Mouse (Mus musculus): ENCODE measurements around the gene Gli3. TPM values are rescaled to one million over a fixed set of nuclear protein-coding genes. Genes with fewer than 3 reads are reported as not detected.

Gene Gli3
- polyA plus RNA-seq, 2 experiments = 0.21 to 0.44 TPM

DNA sequence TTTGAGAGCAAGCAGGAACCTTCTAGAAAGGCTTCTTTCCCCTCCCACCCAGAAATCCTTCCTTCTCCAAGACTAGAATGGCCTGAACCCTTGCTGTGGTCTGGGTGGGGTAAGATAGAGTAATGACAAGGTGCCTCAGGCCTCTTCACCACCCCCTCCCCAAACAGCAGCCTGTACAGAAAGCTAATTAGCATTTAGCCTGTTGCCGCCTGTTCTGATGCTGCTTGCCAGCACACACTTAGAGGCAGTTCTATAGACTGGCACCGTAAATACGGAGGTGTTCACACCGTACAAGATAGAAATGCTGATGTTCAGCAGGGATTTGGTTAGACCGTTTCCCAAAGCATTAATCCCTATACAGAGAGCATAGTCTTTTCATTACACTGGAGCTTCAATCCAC lies 50.1 kb downstream of the Gli3 start:
- WGBS (ENCODE audit: insufficient replicate concordance) = 65% methylated on average over 5 of the region's 5 CpGs
- H3K9me3 ChIP-seq (ENCODE audit: control insufficient read depth, low read length) = no peaks in the 10 kb centered on the region
- no peak for ATAC-seq (ENCODE audit: insufficient read depth)
- no peak for DNase-seq (ENCODE audit: low read depth in 3 of 3, low spot score in 3 of 3)
- no peak for TF ChIP-seq EP300 (IDR thresholded peaks at IDR 0.05; ENCODE audit: low read depth)
- no peak overlapping the region for H3K9ac ChIP-seq (replicated peaks)
- H3K4me1 ChIP-seq (replicated peaks; ENCODE audit: control insufficient read depth in 2 of 2, insufficient read depth in 2 of 2, low read length in 1 of 2) = no peaks in the 10 kb centered on the region
- H3K4me3 ChIP-seq (ENCODE audit: insufficient read depth in 1 of 2, low read depth in 2 of 2, low read length in 2 of 2) = no peak overlapping the region
- no peaks in the 10 kb centered on the region for H3K36me3 ChIP-seq (replicated peaks; ENCODE audit: control insufficient read depth, insufficient read depth, low read depth)
- no peak overlapping the region for H3K4me2 ChIP-seq (ENCODE audit: low read depth)
- no peak overlapping the region for H3K27ac ChIP-seq
- H3K27me3 ChIP-seq (ENCODE audit: control insufficient read depth, insufficient read depth, low read length) = no peaks in the 10 kb centered on the region

DNA sequence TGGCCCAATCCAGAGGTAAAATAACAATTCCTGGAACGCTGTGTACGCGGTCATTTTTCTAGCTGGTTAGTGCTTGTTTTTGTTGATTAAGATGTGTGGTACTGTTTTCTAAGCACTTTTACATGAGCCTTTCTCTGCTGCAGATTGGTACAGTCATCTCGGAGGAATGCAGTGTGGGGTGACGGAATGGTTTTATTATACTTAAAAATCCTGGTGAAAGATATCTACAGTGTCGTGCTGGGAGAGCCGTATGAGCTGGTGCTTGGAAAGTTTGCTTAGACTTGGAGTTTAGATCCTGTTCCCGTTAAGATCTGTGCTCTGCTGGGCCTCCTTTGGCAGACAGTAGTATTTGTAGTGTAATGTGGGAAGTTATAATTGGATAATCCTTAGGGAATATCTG lies 51.0 kb downstream of the Gli3 start:
- 76% methylated on average over 8 of the region's 8 CpGs for WGBS (ENCODE audit: insufficient replicate concordance)
- no peak overlapping the region for H3K27ac ChIP-seq
- no peaks in the 10 kb centered on the region for H3K36me3 ChIP-seq (replicated peaks; ENCODE audit: control insufficient read depth, insufficient read depth, low read depth)
- DNase-seq (ENCODE audit: low read depth in 3 of 3, low spot score in 3 of 3) = no peak
- TF ChIP-seq CTCF (IDR thresholded peaks at IDR 0.05; ENCODE audit: low read depth) (no peak), EP300 (IDR thresholded peaks at IDR 0.05; ENCODE audit: low read depth) (no peak)
- H3K27me3 ChIP-seq (ENCODE audit: control insufficient read depth, insufficient read depth, low read length) = no peaks in the 10 kb centered on the region
- H3K4me1 ChIP-seq (replicated peaks; ENCODE audit: control insufficient read depth in 2 of 2, insufficient read depth in 2 of 2, low read length in 1 of 2) = no peaks in the 10 kb centered on the region
- no peak overlapping the region for H3K4me2 ChIP-seq (ENCODE audit: low read depth)
- H3K4me3 ChIP-seq (ENCODE audit: insufficient read depth in 1 of 2, low read depth in 2 of 2, low read length in 2 of 2) = no peak overlapping the region
- ATAC-seq (ENCODE audit: insufficient read depth) = no peak
- H3K9me3 ChIP-seq (ENCODE audit: control insufficient read depth, low read length) = no peaks in the 10 kb centered on the region
- H3K9ac ChIP-seq (replicated peaks) = no peak overlapping the region

DNA sequence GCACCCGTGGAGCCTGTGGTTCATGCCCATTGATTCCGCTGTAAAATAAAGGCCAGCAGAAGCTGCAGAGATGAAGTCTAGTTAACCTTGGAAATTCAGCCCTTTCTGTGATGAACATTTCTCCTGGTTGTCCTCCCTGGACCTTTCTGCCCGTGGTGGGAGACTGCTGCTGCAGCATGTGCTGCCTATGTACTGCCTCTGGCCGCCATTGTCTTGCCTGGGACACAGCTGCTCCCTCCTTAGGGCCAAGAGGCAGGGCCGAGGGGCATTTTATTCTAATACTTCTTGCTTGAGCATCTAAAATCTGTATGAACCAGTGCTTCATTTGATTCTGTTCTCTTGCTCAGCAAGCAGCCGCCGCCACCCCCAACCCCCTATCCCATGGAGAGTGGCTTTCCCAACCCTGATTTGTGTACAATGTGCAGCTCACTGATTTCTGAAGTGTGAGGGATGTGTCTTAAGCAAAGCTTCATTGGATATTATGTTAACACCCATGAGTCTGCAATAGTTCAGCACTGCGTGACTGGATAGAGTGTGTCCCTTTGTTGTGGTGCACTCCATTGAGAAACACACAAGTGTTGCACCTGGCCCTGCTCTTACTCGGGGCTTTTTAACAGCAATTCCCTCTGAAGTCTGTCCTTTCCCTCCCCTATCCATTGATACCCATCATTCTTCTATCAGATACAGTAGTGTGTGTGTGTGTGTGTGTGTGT lies 54.2 kb downstream of the Gli3 start:
- Histone ChIP-seq H3K27ac (no peak overlapping the region), H3K9me3 (ENCODE audit: control insufficient read depth, low read length) (no peaks in the 10 kb centered on the region), H3K4me1 (replicated peaks; ENCODE audit: control insufficient read depth in 2 of 2, insufficient read depth in 2 of 2, low read length in 1 of 2) (no peaks in the 10 kb centered on the region), H3K4me3 (ENCODE audit: insufficient read depth in 1 of 2, low read depth in 2 of 2, low read length in 2 of 2) (no peak overlapping the region), H3K27me3 (ENCODE audit: control insufficient read depth, insufficient read depth, low read length) (no peaks in the 10 kb centered on the region), H3K4me2 (ENCODE audit: low read depth) (no peak overlapping the region), H3K36me3 (replicated peaks; ENCODE audit: control insufficient read depth, insufficient read depth, low read depth) (no peaks in the 10 kb centered on the region), H3K9ac (replicated peaks) (no peak overlapping the region)
- TF ChIP-seq CTCF (IDR thresholded peaks at IDR 0.05; ENCODE audit: low read depth) = no peak
- no peak for TF ChIP-seq EP300 (IDR thresholded peaks at IDR 0.05; ENCODE audit: low read depth)
- 59% methylated on average over 9 of the region's 9 CpGs for WGBS (ENCODE audit: insufficient replicate concordance)
- no peak for DNase-seq (ENCODE audit: low read depth in 3 of 3, low spot score in 3 of 3)
- ATAC-seq (ENCODE audit: insufficient read depth) = no peak

DNA sequence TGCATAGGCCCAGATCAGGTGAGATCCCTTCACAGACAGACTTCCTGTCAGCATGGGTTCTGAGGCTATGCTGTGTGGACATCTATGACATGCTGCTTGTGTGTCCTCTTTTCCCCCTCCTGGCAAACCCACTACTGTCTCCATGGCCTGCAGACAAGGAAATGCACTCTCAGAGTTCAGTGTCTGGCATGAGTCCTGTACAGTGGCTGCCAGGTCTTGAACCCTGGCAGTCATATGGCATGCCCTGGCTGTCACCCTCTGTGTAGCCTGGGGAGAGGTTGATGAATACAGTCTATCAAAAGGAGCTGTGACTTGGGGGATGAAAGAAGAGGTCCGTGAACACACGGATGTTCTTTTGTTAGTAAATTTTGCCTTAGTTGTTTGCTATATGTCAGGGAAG lies 57.3 kb downstream of the Gli3 start:
- ATAC-seq (ENCODE audit: insufficient read depth) (no peak), DNase-seq (ENCODE audit: low read depth in 3 of 3, low spot score in 3 of 3) (no peak)
- Histone ChIP-seq H3K9ac (replicated peaks) (no peak overlapping the region), H3K4me2 (ENCODE audit: low read depth) (no peak overlapping the region), H3K36me3 (replicated peaks; ENCODE audit: control insufficient read depth, insufficient read depth, low read depth) (no peaks in the 10 kb centered on the region), H3K4me3 (ENCODE audit: insufficient read depth in 1 of 2, low read depth in 2 of 2, low read length in 2 of 2) (no peak overlapping the region), H3K4me1 (replicated peaks; ENCODE audit: control insufficient read depth in 2 of 2, insufficient read depth in 2 of 2, low read length in 1 of 2) (no peaks in the 10 kb centered on the region), H3K9me3 (ENCODE audit: control insufficient read depth, low read length) (no peaks in the 10 kb centered on the region), H3K27me3 (ENCODE audit: control insufficient read depth, insufficient read depth, low read length) (no peaks in the 10 kb centered on the region), H3K27ac (no peak overlapping the region)
- 69% methylated on average over 2 of the region's 2 CpGs for WGBS (ENCODE audit: insufficient replicate concordance)
- no peak for TF ChIP-seq CTCF (IDR thresholded peaks at IDR 0.05; ENCODE audit: low read depth)
- TF ChIP-seq EP300 (IDR thresholded peaks at IDR 0.05; ENCODE audit: low read depth) = no peak

DNA sequence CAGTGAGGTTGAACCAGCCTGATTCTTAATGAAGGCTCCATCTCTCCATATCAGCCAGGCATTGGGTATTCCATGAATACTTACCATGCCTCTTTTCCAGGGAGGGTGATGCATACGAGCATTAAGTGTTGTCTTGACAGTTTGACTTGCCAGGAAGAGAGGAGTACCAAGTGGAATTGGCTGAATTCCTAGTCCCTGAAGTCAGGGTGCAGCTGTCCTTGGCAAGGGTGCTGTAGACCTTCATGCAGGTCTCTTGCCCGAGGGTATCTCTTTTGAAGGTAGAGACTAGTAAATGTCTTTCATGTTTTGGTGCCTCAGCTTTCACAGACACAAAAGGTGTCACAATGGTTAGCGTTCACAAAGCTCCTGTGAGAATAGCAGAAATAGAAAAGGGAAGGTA lies 59.1 kb downstream of the Gli3 start:
- no peak overlapping the region for H3K4me2 ChIP-seq (ENCODE audit: low read depth)

More for the DNA sequence above, 59.1 kb downstream of the Gli3 start:
- DNase-seq (ENCODE audit: low read depth in 3 of 3, low spot score in 3 of 3) (no peak), ATAC-seq (ENCODE audit: insufficient read depth) (no peak)
- H3K4me3 ChIP-seq (ENCODE audit: insufficient read depth in 1 of 2, low read depth in 2 of 2, low read length in 2 of 2) = no peak overlapping the region
- H3K27ac ChIP-seq = no peak overlapping the region
- H3K9ac ChIP-seq (replicated peaks) = no peak overlapping the region
- H3K4me1 ChIP-seq (replicated peaks; ENCODE audit: control insufficient read depth in 2 of 2, insufficient read depth in 2 of 2, low read length in 1 of 2) = no peaks in the 10 kb centered on the region
- no peaks in the 10 kb centered on the region for H3K9me3 ChIP-seq (ENCODE audit: control insufficient read depth, low read length)
- 48% methylated on average over 3 of the region's 3 CpGs for whole genome bisulfite sequencing (ENCODE audit: insufficient replicate concordance)
- no peaks in the 10 kb centered on the region for H3K36me3 ChIP-seq (replicated peaks; ENCODE audit: control insufficient read depth, insufficient read depth, low read depth)
- no peaks in the 10 kb centered on the region for H3K27me3 ChIP-seq (ENCODE audit: control insufficient read depth, insufficient read depth, low read length)
- TF ChIP-seq CTCF (IDR thresholded peaks at IDR 0.05; ENCODE audit: low read depth) (no peak), EP300 (IDR thresholded peaks at IDR 0.05; ENCODE audit: low read depth) (no peak)

All from liver, embryonic 14.5 days (tissue).